ENCODE assay signal across 8 mouse cellular contexts in genomic region chr10:41450780-41451522, GRCm38 (mm10). TPM values are rescaled to one million over a fixed set of nuclear protein-coding genes. Genes with fewer than 3 reads are reported as not detected.
DNase-seq lines count a peak whose midpoint lies in the region; ATAC-seq and TF ChIP-seq lines count a peak whose summit lies in the region.

No protein-coding gene starts in this region.

- no peak for TF ChIP-seq CTCF in bone marrow, adult 2 months (IDR thresholded peaks at IDR 0.05; ENCODE audit: control insufficient read depth, insufficient read depth, low read length)

- H3K4me2 ChIP-seq in kidney, embryonic 15.5 days = peak overlapping the region; percentile 76
- peak overlapping the region; percentile 62 for H3K4me2 ChIP-seq in midbrain, embryonic 12.5 days (replicated peaks)

- peaks cover 26% of the 10 kb centered on the region for H3K4me1 ChIP-seq in kidney, embryonic 15.5 days
- H3K4me1 ChIP-seq in bone marrow, adult 2 months (ENCODE audit: control insufficient read depth, insufficient read depth, low read length) = peaks cover 2% of the 10 kb centered on the region; the same call in 1 of the 2 replicates
- H3K4me1 ChIP-seq in hindbrain, embryonic 10.5 days (replicated peaks) = peaks cover 31% of the 10 kb centered on the region
- peaks cover 21% of the 10 kb centered on the region for H3K4me1 ChIP-seq in midbrain, embryonic 12.5 days

- no peaks in the 10 kb centered on the region for H3K27me3 ChIP-seq in kidney, embryonic 15.5 days
- H3K27me3 ChIP-seq in hindbrain, embryonic 10.5 days (ENCODE audit: insufficient read depth, poor library complexity, severe bottlenecking) = no peaks in the 10 kb centered on the region
- no peaks in the 10 kb centered on the region for H3K27me3 ChIP-seq in midbrain, embryonic 12.5 days

- peak; percentile 9; the same call in 1 of the 2 replicates for ATAC-seq in kidney, embryonic 15.5 days (replicated peaks; ENCODE audit: low FRiP score)
- peak; percentile 5 for ATAC-seq in midbrain, embryonic 12.5 days (ENCODE audit: low FRiP score, low read depth)

- H3K4me3 ChIP-seq in kidney, embryonic 15.5 days (replicated peaks) = peak overlapping the region; percentile 96
- H3K4me3 ChIP-seq in bone marrow, adult 2 months (replicated peaks; ENCODE audit: control insufficient read depth, low read depth, low read length) = peak overlapping the region; percentile 93
- peak overlapping the region; percentile 87 for H3K4me3 ChIP-seq in hindbrain, embryonic 10.5 days
- peak overlapping the region; percentile 92 for H3K4me3 ChIP-seq in midbrain, embryonic 12.5 days

- no peak for DNase-seq in kidney, adult 11 months
- DNase-seq in hindbrain, embryonic 10.5 days (ENCODE audit: low spot score) = no peak
- DNase-seq in right cerebral cortex, postnatal 36 days (ENCODE audit: low spot score in 2 of 2) = no peak
- no peak for DNase-seq in layer of hippocampus, postnatal 10 days (ENCODE audit: low spot score in 2 of 2)
- no peak for DNase-seq in Muller cell, postnatal 12 days (ENCODE audit: inconsistent ontology term)

- no peak for TF ChIP-seq POLR2A in bone marrow, adult 2 months (IDR thresholded peaks at IDR 0.05; ENCODE audit: borderline replicate concordance, control insufficient read depth, low read depth, low read length)

- no peaks in the 10 kb centered on the region for H3K9me3 ChIP-seq in kidney, embryonic 15.5 days (replicated peaks)
- H3K9me3 ChIP-seq in hindbrain, embryonic 10.5 days = no peaks in the 10 kb centered on the region
- no peaks in the 10 kb centered on the region for H3K9me3 ChIP-seq in midbrain, embryonic 12.5 days

- peak overlapping the region; percentile 88 for H3K27ac ChIP-seq in kidney, embryonic 15.5 days
- peak overlapping the region; percentile 78; the same call in 1 of the 2 replicates for H3K27ac ChIP-seq in bone marrow, adult 2 months (ENCODE audit: control insufficient read depth, insufficient read depth, low read depth, low read length, poor library complexity)
- H3K27ac ChIP-seq in hindbrain, embryonic 10.5 days = peak overlapping the region; percentile 89
- no peak overlapping the region for H3K27ac ChIP-seq in midbrain, embryonic 12.5 days (replicated peaks)

- peaks cover 36% of the 10 kb centered on the region for H3K36me3 ChIP-seq in kidney, embryonic 15.5 days
- peaks cover 34% of the 10 kb centered on the region for H3K36me3 ChIP-seq in hindbrain, embryonic 10.5 days
- peaks cover 20% of the 10 kb centered on the region for H3K36me3 ChIP-seq in midbrain, embryonic 12.5 days

- peak overlapping the region; percentile 92 for H3K9ac ChIP-seq in kidney, embryonic 15.5 days
- peak overlapping the region; percentile 78 for H3K9ac ChIP-seq in midbrain, embryonic 12.5 days (replicated peaks)

- 52% methylated on average over 18 of the region's 18 CpGs for WGBS in kidney, embryonic 15.5 days
- WGBS in bone marrow, adult 2 months = 41% methylated on average over 18 of the region's 18 CpGs
- WGBS in hindbrain, embryonic 10.5 days = 60% methylated on average over 18 of the region's 18 CpGs
- 58% methylated on average over 18 of the region's 18 CpGs for WGBS in midbrain, embryonic 12.5 days

RNA-seq across cellular contexts. Expression of gene Zbtb24, which starts 0.8 kb away (rescaled TPM):
- 18.3 and 19.8 TPM in 2 replicates for polyA plus RNA-seq in kidney, embryonic 15.5 days (2015; fragmentation: Nextera tagmentation; extraction: Ambion mirVana)
- polyA plus RNA-seq in bone marrow, adult 2 months (2011; ENCODE audit: insufficient read depth, insufficient read length, low replicate concordance, missing spikeins) = 7.7 and 11.9 TPM in 2 replicates
- 18.6 TPM in 2 replicates for polyA plus RNA-seq in hindbrain, embryonic 10.5 days (2016; fragmentation: Nextera tagmentation; extraction: Ambion mirVana)
- polyA plus RNA-seq in midbrain, embryonic 12.5 days (2016; fragmentation: Nextera tagmentation; extraction: Ambion mirVana) = 20.2 and 23.5 TPM in 2 replicates
- 10 to 100 TPM; 16.3 to 17.2 TPM for total RNA-seq in layer of hippocampus, postnatal 10 days (2021)

RNA-seq across cellular contexts. Expression of gene Mical1, which starts 25.2 kb away (rescaled TPM):
- 31.5 and 39.3 TPM in 2 replicates for polyA plus RNA-seq in kidney, embryonic 15.5 days (2015; fragmentation: Nextera tagmentation; extraction: Ambion mirVana)
- 50.0 and 123 TPM in 2 replicates for polyA plus RNA-seq in bone marrow, adult 2 months (2011; ENCODE audit: insufficient read depth, insufficient read length, low replicate concordance, missing spikeins)
- polyA plus RNA-seq in hindbrain, embryonic 10.5 days (2016; fragmentation: Nextera tagmentation; extraction: Ambion mirVana) = 48.1 and 51.3 TPM in 2 replicates
- 43.4 and 45.0 TPM in 2 replicates for polyA plus RNA-seq in midbrain, embryonic 12.5 days (2016; fragmentation: Nextera tagmentation; extraction: Ambion mirVana)
- total RNA-seq in layer of hippocampus, postnatal 10 days (2021) = 10 to 100 TPM; 41.9 to 42.5 TPM

RNA-seq across cellular contexts. Expression of gene Smpd2, which starts 39.2 kb away (rescaled TPM):
- polyA plus RNA-seq in kidney, embryonic 15.5 days (2015; fragmentation: Nextera tagmentation; extraction: Ambion mirVana) = 59.6 and 72.0 TPM in 2 replicates
- polyA plus RNA-seq in bone marrow, adult 2 months (2011; ENCODE audit: insufficient read depth, insufficient read length, low replicate concordance, missing spikeins) = 3.9 and 16.7 TPM in 2 replicates
- 57.8 and 59.7 TPM in 2 replicates for polyA plus RNA-seq in hindbrain, embryonic 10.5 days (2016; fragmentation: Nextera tagmentation; extraction: Ambion mirVana)
- 48.2 and 53.1 TPM in 2 replicates for polyA plus RNA-seq in midbrain, embryonic 12.5 days (2016; fragmentation: Nextera tagmentation; extraction: Ambion mirVana)
- 10 to 100 TPM; 21.2 to 26.2 TPM for total RNA-seq in layer of hippocampus, postnatal 10 days (2021)

RNA-seq across cellular contexts. Expression of gene Ppil6, which starts 39.3 kb away (rescaled TPM):
- polyA plus RNA-seq in kidney, embryonic 15.5 days (2015; fragmentation: Nextera tagmentation; extraction: Ambion mirVana) = 2.4 and 2.6 TPM in 2 replicates
- polyA plus RNA-seq in bone marrow, adult 2 months (2011; ENCODE audit: insufficient read depth, insufficient read length, low replicate concordance, missing spikeins) = not detected in 2 replicates
- 1.1 and 1.2 TPM in 2 replicates for polyA plus RNA-seq in hindbrain, embryonic 10.5 days (2016; fragmentation: Nextera tagmentation; extraction: Ambion mirVana)
- polyA plus RNA-seq in midbrain, embryonic 12.5 days (2016; fragmentation: Nextera tagmentation; extraction: Ambion mirVana) = 0.73 and 1.5 TPM in 2 replicates
- total RNA-seq in layer of hippocampus, postnatal 10 days (2021) = 1 to 10 TPM; 6.9 to 7.8 TPM
